Mouse (Mus musculus): ENCODE measurements around the gene Lypd9. TPM values are rescaled to one million over a fixed set of nuclear protein-coding genes. Genes with fewer than 3 reads are reported as not detected.
"Not testable (repeated sequence)": the region's sequence is repeated elsewhere in the genome, so short reads cannot be mapped to it uniquely, and the experiment has no call there.

Lypd9 gene
- polyA plus RNA-seq (2014; fragmentation: Nextera tagmentation; extraction: Ambion mirVana) = not detected in 2 replicates

DNA sequence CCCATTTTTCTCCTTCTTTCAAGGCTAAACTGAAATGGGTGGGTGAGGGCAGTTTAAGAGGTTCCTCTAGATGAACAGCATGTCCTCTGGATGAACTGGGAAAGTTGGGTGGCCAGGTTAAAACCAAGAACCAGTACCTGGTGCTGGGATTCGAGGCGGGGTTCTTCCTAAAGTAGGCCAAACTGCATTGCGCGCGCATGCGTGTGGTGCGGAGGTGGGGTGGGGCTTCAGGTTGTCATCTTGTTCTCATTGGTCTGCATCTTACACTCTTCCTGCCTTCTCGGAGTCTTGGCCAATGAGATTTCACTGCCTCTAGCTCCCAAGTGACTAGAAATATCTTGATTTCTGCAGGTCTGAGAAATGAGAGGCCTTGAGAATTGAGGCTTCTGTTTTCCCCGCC is at the start of gene Lypd9:
Gene Lypd9, minus strand, starts transcription at position 165 of the 400 bp plus-strand sequence.
- H3K4me3 ChIP-seq (ENCODE audit: low read depth, low read length) = no peak within 1 kb of the TSS
- no peak within 1 kb of the TSS for H3K4me2 ChIP-seq
- no peaks in the 10 kb centered on the region for H3K4me1 ChIP-seq (ENCODE audit: control insufficient read depth, insufficient read depth, low read length)
- no peak within 1 kb of the TSS for H3K9ac ChIP-seq (ENCODE audit: low read depth, low read length)
- H3K9me3 ChIP-seq (replicated peaks; ENCODE audit: control insufficient read depth, low read length) = no peaks in the 10 kb centered on the region; the same call in 1 of the 2 replicates
- 94% methylated on average over 9 of the region's 9 CpGs for WGBS (ENCODE audit: insufficient replicate concordance)
- no peak for ATAC-seq (replicated peaks; ENCODE audit: insufficient number of reproducible peaks, low FRiP score, low TSS enrichment)
- H3K36me3 ChIP-seq (ENCODE audit: control insufficient read depth, insufficient read depth, low read length) = no peaks in the 10 kb centered on the region
- no peaks in the 10 kb centered on the region for H3K27me3 ChIP-seq (ENCODE audit: control insufficient read depth, insufficient read depth, low read length)
- H3K27ac ChIP-seq (ENCODE audit: low read depth, low read length) = no peak within 1 kb of the TSS

DNA sequence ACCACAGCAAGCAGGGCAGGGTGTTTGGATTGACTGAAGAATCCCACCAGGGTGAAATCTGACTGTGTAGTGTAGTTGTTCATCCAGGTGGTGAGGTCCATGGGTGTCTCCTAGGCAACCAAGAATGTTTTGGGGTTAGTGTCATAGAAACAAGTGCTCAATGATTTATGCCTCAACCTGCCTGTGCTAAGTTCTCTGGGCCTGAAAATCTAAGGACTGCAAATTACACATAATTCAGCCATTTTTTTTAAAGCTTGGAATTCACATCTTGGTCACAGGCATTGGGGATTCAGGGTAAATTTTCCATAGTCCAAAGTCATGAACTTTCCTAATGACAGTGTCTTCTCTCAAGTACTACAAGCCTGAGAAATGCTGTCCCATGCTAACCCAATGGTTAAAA is 49.7 kb upstream of the Lypd9 start, which contains the start of gene Olfr331:
Gene Olfr331, minus strand, starts transcription at position 101 of the 400 bp plus-strand sequence.
- not testable (repeated sequence) for H3K36me3 ChIP-seq (ENCODE audit: control insufficient read depth, insufficient read depth, low read length); H3K4me1 ChIP-seq (ENCODE audit: control insufficient read depth, insufficient read depth, low read length); H3K27ac ChIP-seq (ENCODE audit: low read depth, low read length); H3K4me3 ChIP-seq (ENCODE audit: low read depth, low read length); H3K4me2 ChIP-seq; H3K9ac ChIP-seq (ENCODE audit: low read depth, low read length); ATAC-seq (replicated peaks; ENCODE audit: insufficient number of reproducible peaks, low FRiP score, low TSS enrichment); H3K9me3 ChIP-seq (replicated peaks; ENCODE audit: control insufficient read depth, low read length); H3K27me3 ChIP-seq (ENCODE audit: control insufficient read depth, insufficient read depth, low read length)

GRCm38 (mm10) chr11:58499290-58499689 is 46.6 kb upstream of the Lypd9 start:
- no peak for ATAC-seq (replicated peaks; ENCODE audit: insufficient number of reproducible peaks, low FRiP score, low TSS enrichment)
- WGBS (ENCODE audit: insufficient replicate concordance) = 65% methylated on average over 3 of the region's 3 CpGs

GRCm38 (mm10) chr11:58498761-58499160 is 46.0 kb upstream of the Lypd9 start:
- H3K36me3 ChIP-seq (ENCODE audit: control insufficient read depth, insufficient read depth, low read length) = no peaks in the 10 kb centered on the region
- no peak for ATAC-seq (replicated peaks; ENCODE audit: insufficient number of reproducible peaks, low FRiP score, low TSS enrichment)
- no peaks in the 10 kb centered on the region for H3K4me1 ChIP-seq (ENCODE audit: control insufficient read depth, insufficient read depth, low read length)
- no peaks in the 10 kb centered on the region for H3K9me3 ChIP-seq (replicated peaks; ENCODE audit: control insufficient read depth, low read length)
- no peak overlapping the region for H3K9ac ChIP-seq (ENCODE audit: low read depth, low read length)
- no peak overlapping the region for H3K27ac ChIP-seq (ENCODE audit: low read depth, low read length)
- 79% methylated on average over 9 of the region's 9 CpGs for WGBS (ENCODE audit: insufficient replicate concordance)
- H3K27me3 ChIP-seq (ENCODE audit: control insufficient read depth, insufficient read depth, low read length) = no peaks in the 10 kb centered on the region
- no peak overlapping the region for H3K4me3 ChIP-seq (ENCODE audit: low read depth, low read length)
- H3K4me2 ChIP-seq = no peak overlapping the region

More at GRCm38 (mm10) chr11:58499290-58499689, 46.6 kb upstream of the Lypd9 start:
- Histone ChIP-seq H3K9ac (ENCODE audit: low read depth, low read length) (no peak overlapping the region), H3K27ac (ENCODE audit: low read depth, low read length) (no peak overlapping the region), H3K4me1 (ENCODE audit: control insufficient read depth, insufficient read depth, low read length) (no peaks in the 10 kb centered on the region), H3K27me3 (ENCODE audit: control insufficient read depth, insufficient read depth, low read length) (no peaks in the 10 kb centered on the region), H3K9me3 (replicated peaks; ENCODE audit: control insufficient read depth, low read length) (no peaks in the 10 kb centered on the region), H3K4me2 (no peak overlapping the region), H3K36me3 (ENCODE audit: control insufficient read depth, insufficient read depth, low read length) (no peaks in the 10 kb centered on the region), H3K4me3 (ENCODE audit: low read depth, low read length) (no peak overlapping the region)

- Histone ChIP-seq H3K27ac (ENCODE audit: low read depth, low read length) (no peak within 1 kb of the TSS), H3K9ac (ENCODE audit: low read depth, low read length) (no peak within 1 kb of the TSS), H3K27me3 (ENCODE audit: control insufficient read depth, insufficient read depth, low read length) (no peaks in the 10 kb centered on the region), H3K4me2 (no peak within 1 kb of the TSS), H3K4me3 (ENCODE audit: low read depth, low read length) (no peak within 1 kb of the TSS), H3K4me1 (ENCODE audit: control insufficient read depth, insufficient read depth, low read length) (no peaks in the 10 kb centered on the region), H3K36me3 (ENCODE audit: control insufficient read depth, insufficient read depth, low read length) (no peaks in the 10 kb centered on the region), H3K9me3 (replicated peaks; ENCODE audit: control insufficient read depth, low read length) (no peaks in the 10 kb centered on the region)
- 75% methylated on average over 2 of the region's 2 CpGs for WGBS (ENCODE audit: insufficient replicate concordance)
- ATAC-seq (replicated peaks; ENCODE audit: insufficient number of reproducible peaks, low FRiP score, low TSS enrichment) = no peak
These were observed 39.7 kb upstream of the Lypd9 start, which contains the start of gene Olfr332 for GRCm38 (mm10) chr11:58492455-58492854. Olfr332 (minus strand) TSS chr11:58492555.

- no peak within 1 kb of the TSS for H3K4me2 ChIP-seq
- H3K27me3 ChIP-seq (ENCODE audit: control insufficient read depth, insufficient read depth, low read length) = no peaks in the 10 kb centered on the region
- H3K27ac ChIP-seq (ENCODE audit: low read depth, low read length) = no peak within 1 kb of the TSS
- H3K9ac ChIP-seq (ENCODE audit: low read depth, low read length) = no peak within 1 kb of the TSS
- H3K9me3 ChIP-seq (replicated peaks; ENCODE audit: control insufficient read depth, low read length) = no peaks in the 10 kb centered on the region
- H3K4me1 ChIP-seq (ENCODE audit: control insufficient read depth, insufficient read depth, low read length) = no peaks in the 10 kb centered on the region
- ATAC-seq (replicated peaks; ENCODE audit: insufficient number of reproducible peaks, low FRiP score, low TSS enrichment) = no peak
- H3K4me3 ChIP-seq (ENCODE audit: low read depth, low read length) = no peak within 1 kb of the TSS
- no peaks in the 10 kb centered on the region for H3K36me3 ChIP-seq (ENCODE audit: control insufficient read depth, insufficient read depth, low read length)
These were observed 9.4 kb upstream of the Lypd9 start, which contains the start of gene Olfr30 for GRCm38 (mm10) chr11:58462170-58462569. Olfr30 (minus strand) TSS chr11:58462270.

- no peaks in the 10 kb centered on the region for H3K36me3 ChIP-seq (ENCODE audit: control insufficient read depth, insufficient read depth, low read length)
- H3K27ac ChIP-seq (ENCODE audit: low read depth, low read length) = no peak overlapping the region
- H3K4me2 ChIP-seq = no peak overlapping the region
- no peak overlapping the region for H3K4me3 ChIP-seq (ENCODE audit: low read depth, low read length)
- 56% methylated on average over 4 of the region's 4 CpGs for WGBS (ENCODE audit: insufficient replicate concordance)
- ATAC-seq (replicated peaks; ENCODE audit: insufficient number of reproducible peaks, low FRiP score, low TSS enrichment) = no peak
- H3K9ac ChIP-seq (ENCODE audit: low read depth, low read length) = no peak overlapping the region
- no peaks in the 10 kb centered on the region; the same call in 1 of the 2 replicates for H3K9me3 ChIP-seq (replicated peaks; ENCODE audit: control insufficient read depth, low read length)
- no peaks in the 10 kb centered on the region for H3K4me1 ChIP-seq (ENCODE audit: control insufficient read depth, insufficient read depth, low read length)
- H3K27me3 ChIP-seq (ENCODE audit: control insufficient read depth, insufficient read depth, low read length) = no peaks in the 10 kb centered on the region
These were observed 869 bp upstream of the Lypd9 start for GRCm38 (mm10) chr11:58453592-58453991.

DNA sequence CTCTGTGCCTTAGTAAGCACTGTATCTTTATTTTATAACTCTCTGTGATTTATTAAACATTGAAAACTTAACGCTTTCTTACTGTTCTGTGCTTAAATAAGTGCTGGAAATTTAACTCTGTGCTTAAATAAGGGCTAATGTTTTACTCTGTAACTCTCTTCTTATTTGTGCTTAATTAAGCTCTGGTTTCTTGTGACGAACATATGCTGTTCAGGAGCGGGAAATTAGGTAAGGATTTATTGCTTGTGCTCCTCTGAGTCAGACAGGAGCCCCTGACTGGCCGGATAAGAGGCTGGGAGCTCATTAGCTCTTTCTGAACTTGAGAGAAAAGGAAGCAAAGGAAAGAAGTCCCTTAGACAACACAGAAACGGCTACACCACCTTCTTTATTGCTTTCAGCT is 14.9 kb downstream of the Lypd9 start:
- H3K4me2 ChIP-seq = no peak overlapping the region
- no peaks in the 10 kb centered on the region for H3K36me3 ChIP-seq (ENCODE audit: control insufficient read depth, insufficient read depth, low read length)
- H3K27me3 ChIP-seq (ENCODE audit: control insufficient read depth, insufficient read depth, low read length) = no peaks in the 10 kb centered on the region
- no peaks in the 10 kb centered on the region for H3K4me1 ChIP-seq (ENCODE audit: control insufficient read depth, insufficient read depth, low read length)
- H3K9ac ChIP-seq (ENCODE audit: low read depth, low read length) = no peak overlapping the region
- no peak overlapping the region for H3K4me3 ChIP-seq (ENCODE audit: low read depth, low read length)
- H3K27ac ChIP-seq (ENCODE audit: low read depth, low read length) = no peak overlapping the region
- ATAC-seq (replicated peaks; ENCODE audit: insufficient number of reproducible peaks, low FRiP score, low TSS enrichment) = no peak
- WGBS (ENCODE audit: insufficient replicate concordance) = 57% methylated on average over 5 of the region's 5 CpGs
- no peaks in the 10 kb centered on the region for H3K9me3 ChIP-seq (replicated peaks; ENCODE audit: control insufficient read depth, low read length)

- ATAC-seq (replicated peaks; ENCODE audit: insufficient number of reproducible peaks, low FRiP score, low TSS enrichment) = no peak
These were observed 20.5 kb downstream of the Lypd9 start, which contains the start of gene Gm12253 for GRCm38 (mm10) chr11:58432259-58432658. Gm12253 (plus strand) TSS chr11:58432559.

More at GRCm38 (mm10) chr11:58432259-58432658, 20.5 kb downstream of the Lypd9 start, which contains the start of gene Gm12253:
- Histone ChIP-seq H3K36me3 (ENCODE audit: control insufficient read depth, insufficient read depth, low read length) (no peaks in the 10 kb centered on the region), H3K27ac (ENCODE audit: low read depth, low read length) (no peak within 1 kb of the TSS), H3K4me2 (no peak within 1 kb of the TSS), H3K9ac (ENCODE audit: low read depth, low read length) (no peak within 1 kb of the TSS), H3K4me1 (ENCODE audit: control insufficient read depth, insufficient read depth, low read length) (no peaks in the 10 kb centered on the region), H3K9me3 (replicated peaks; ENCODE audit: control insufficient read depth, low read length) (no peaks in the 10 kb centered on the region), H3K27me3 (ENCODE audit: control insufficient read depth, insufficient read depth, low read length) (no peaks in the 10 kb centered on the region), H3K4me3 (ENCODE audit: low read depth, low read length) (no peak within 1 kb of the TSS)
- 75% methylated on average over 3 of the region's 3 CpGs for WGBS (ENCODE audit: insufficient replicate concordance)

All from heart, embryonic 11.5 days (tissue).